In the genomic region with DNA sequence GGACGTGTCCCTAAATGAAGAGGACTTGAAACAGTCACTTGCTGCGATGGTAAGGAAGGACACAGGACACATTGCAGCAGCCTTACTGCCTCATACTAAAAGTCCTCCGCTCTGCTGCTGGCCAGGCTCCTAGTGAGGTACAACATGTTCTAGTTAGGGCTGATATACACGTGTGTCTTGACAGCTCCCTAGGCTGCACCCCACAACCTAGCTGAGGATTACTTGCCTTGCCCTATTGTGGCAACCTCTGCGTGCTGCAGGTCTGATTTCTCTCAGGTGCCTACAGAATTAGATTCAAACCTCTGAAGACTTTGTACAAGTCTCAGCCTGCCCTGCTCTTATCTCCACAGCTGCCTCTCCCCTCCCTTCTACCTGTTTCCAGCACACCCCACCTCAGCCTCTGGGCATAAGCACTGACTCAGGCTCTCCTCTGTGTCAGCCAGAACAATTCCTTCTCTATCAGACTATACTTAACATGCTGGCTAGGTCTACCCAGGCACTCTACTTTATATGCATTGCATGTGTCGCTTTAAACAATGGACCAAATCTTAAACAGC, we compare ENCODE assay signal across 23 mouse cellular contexts.
DNase-seq lines count a peak whose midpoint lies in the region; ATAC-seq and TF ChIP-seq lines count a peak whose summit lies in the region.
"Had no signal": no experiment of that assay in that cellular context is flagged by ENCODE, and none has a peak within 500 bp of the region (broad histone marks: within the 10 kb centered on the region; RNA-seq: fewer than 3 reads in every experiment).

No protein-coding gene starts in this region.

- no peaks in the 10 kb centered on the region; the same call in 1 of the 2 replicates for H3K36me3 ChIP-seq in hindbrain, embryonic 13.5 days
- H3K36me3 ChIP-seq in hindbrain, embryonic 12.5 days: no peaks in the 10 kb centered on the region
- no peaks in the 10 kb centered on the region for H3K36me3 ChIP-seq in ES-E14 (ENCODE audit: control insufficient read depth, insufficient read depth, low read length, poor library complexity, severe bottlenecking)
- H3K36me3 ChIP-seq in stomach, embryonic 14.5 days (ENCODE audit: control insufficient read depth, insufficient read depth, low read length): peaks cover 6% of the 10 kb centered on the region; the same call in 1 of the 2 replicates
- H3K36me3 ChIP-seq: heart, embryonic 15.5 days; liver, embryonic 12.5 days had no signal

- ATAC-seq in hindbrain, embryonic 13.5 days (ENCODE audit: low FRiP score): peak; percentile 33; the same call in 1 of the 2 replicates
- no peak for ATAC-seq in hindbrain, embryonic 12.5 days (ENCODE audit: low FRiP score)
- ATAC-seq in stomach, embryonic 14.5 days (ENCODE audit: insufficient number of reproducible peaks, insufficient read depth, low FRiP score, low read depth): peak; percentile 79; the same call in 1 of the 2 replicates
- ATAC-seq: forebrain, embryonic 14.5 days; liver, embryonic 12.5 days; midbrain, embryonic 16.5 days had no signal

- H3K27ac ChIP-seq in hindbrain, embryonic 13.5 days: no peak overlapping the region
- H3K27ac ChIP-seq in hindbrain, embryonic 12.5 days: no peak overlapping the region
- H3K27ac ChIP-seq in ES-E14 (ENCODE audit: insufficient read depth, low read depth, low read length, poor library complexity, severe bottlenecking): no peak overlapping the region
- no peak overlapping the region for H3K27ac ChIP-seq in stomach, embryonic 14.5 days (ENCODE audit: low read length)
- H3K27ac ChIP-seq: heart, adult 2 months; heart, embryonic 15.5 days; hindbrain, embryonic 10.5 days; liver, embryonic 12.5 days had no signal

- H3K4me1 ChIP-seq in hindbrain, embryonic 13.5 days (replicated peaks): peaks cover 10% of the 10 kb centered on the region
- peaks cover 6% of the 10 kb centered on the region for H3K4me1 ChIP-seq in hindbrain, embryonic 12.5 days
- H3K4me1 ChIP-seq in ES-E14 (ENCODE audit: control insufficient read depth in 2 of 2, insufficient read depth in 2 of 2, low read length in 2 of 2, poor library complexity in 1 of 2): 0 out of 4 replicates have a peak, but pooled peaks cover 0 to 2% of the 10 kb centered on the region in 2 experiments
- no peaks in the 10 kb centered on the region for H3K4me1 ChIP-seq in stomach, embryonic 14.5 days (ENCODE audit: control insufficient read depth, insufficient read depth, low read length)
- H3K4me1 ChIP-seq: liver, embryonic 12.5 days had no signal

- WGBS in hindbrain, embryonic 13.5 days: 88% methylated on average over 6 of the region's 6 CpGs
- 86% methylated on average over 6 of the region's 6 CpGs for WGBS in hindbrain, embryonic 12.5 days
- 80% methylated on average over 6 of the region's 6 CpGs for WGBS in stomach, embryonic 14.5 days

- no peak overlapping the region for H3K9ac ChIP-seq in hindbrain, embryonic 13.5 days
- no peak overlapping the region for H3K9ac ChIP-seq in hindbrain, embryonic 12.5 days
- no peak overlapping the region for H3K9ac ChIP-seq in ES-E14 (ENCODE audit: insufficient read depth, low read depth, low read length, poor library complexity, severe bottlenecking)
- no peak overlapping the region for H3K9ac ChIP-seq in stomach, embryonic 14.5 days (replicated peaks; ENCODE audit: low read depth, low read length)
- H3K9ac ChIP-seq: heart, embryonic 15.5 days; liver, embryonic 12.5 days had no signal

- no peaks in the 10 kb centered on the region for H3K27me3 ChIP-seq in hindbrain, embryonic 13.5 days
- H3K27me3 ChIP-seq in hindbrain, embryonic 12.5 days: no peaks in the 10 kb centered on the region
- H3K27me3 ChIP-seq in stomach, embryonic 14.5 days (ENCODE audit: control insufficient read depth, insufficient read depth, low read length): no peaks in the 10 kb centered on the region
- H3K27me3 ChIP-seq: heart, embryonic 15.5 days; liver, embryonic 12.5 days; megakaryocyte, embryonic 14.5 days had no signal

- no peaks in the 10 kb centered on the region for H3K9me3 ChIP-seq in hindbrain, embryonic 13.5 days
- no peaks in the 10 kb centered on the region for H3K9me3 ChIP-seq in hindbrain, embryonic 12.5 days (replicated peaks)
- H3K9me3 ChIP-seq in ES-E14 (ENCODE audit: control insufficient read depth, insufficient read depth, low read depth, low read length): no peaks in the 10 kb centered on the region
- no peaks in the 10 kb centered on the region for H3K9me3 ChIP-seq in stomach, embryonic 14.5 days (ENCODE audit: control insufficient read depth, low read depth, low read length)
- H3K9me3 ChIP-seq: heart, embryonic 15.5 days; hindbrain, embryonic 10.5 days; liver, embryonic 12.5 days; megakaryocyte, embryonic 14.5 days had no signal

- H3K4me2 ChIP-seq in hindbrain, embryonic 13.5 days: no peak overlapping the region
- H3K4me2 ChIP-seq in hindbrain, embryonic 12.5 days (replicated peaks): no peak overlapping the region
- no peak overlapping the region for H3K4me2 ChIP-seq in stomach, embryonic 14.5 days (replicated peaks; ENCODE audit: low read depth, low read length)
- H3K4me2 ChIP-seq: heart, embryonic 15.5 days; liver, embryonic 12.5 days had no signal

- no peak overlapping the region for H3K4me3 ChIP-seq in hindbrain, embryonic 13.5 days
- no peak overlapping the region for H3K4me3 ChIP-seq in hindbrain, embryonic 12.5 days
- H3K4me3 ChIP-seq in ES-E14 (ENCODE audit: insufficient read depth in 1 of 2, low read depth in 1 of 2, low read length in 2 of 2, poor library complexity in 1 of 2, severe bottlenecking in 1 of 2): no peak overlapping the region
- no peak overlapping the region for H3K4me3 ChIP-seq in stomach, embryonic 14.5 days (ENCODE audit: low read depth, low read length)
- H3K4me3 ChIP-seq: erythroblast, embryonic 14.5 days; heart, adult 2 months; heart, embryonic 15.5 days; hindbrain, embryonic 10.5 days; liver, embryonic 12.5 days; megakaryocyte, embryonic 14.5 days had no signal

- DNase-seq in ES-E14 (ENCODE audit: low read depth, low spot score): peak; percentile 17
- DNase-seq in fat pad, adult 2 months (ENCODE audit: extremely low read depth, low read depth, low spot score): peak; percentile 26
- no peak for DNase-seq in cerebellum, adult 11-12 months
- DNase-seq in cerebellum, adult 9-10 months: no peak
- DNase-seq in retina, postnatal 1 day: no peak
- DNase-seq: adrenal gland, adult 2 months; cerebellum, postnatal 14 days; embryo, embryonic 11 days; gastrocnemius, postnatal 10 days; heart, adult 2 months; kidney, adult 9 months; kidney, postnatal 25 days; lung, adult 2 months had no signal

- in situ Hi-C loops in ES-E14 (cut with MboI; ENCODE audit: low sequenced_read_pairs in 2 of 2, unreplicated experiment in 2 of 2): no loop called here

TF ChIP-seq in ES-E14, 5 proteins besides CTCF, POLR2A, EP300 and RAD21:
- TF ChIP-seq CHD2 (IDR thresholded peaks at IDR 0.05; ENCODE audit: low read depth, low read length) (no peak), ZC3H11A (IDR thresholded peaks at IDR 0.05; ENCODE audit: borderline replicate concordance, low read depth, low read length) (no peak), ZNF384 (IDR thresholded peaks at IDR 0.05; ENCODE audit: low read depth, low read length) (no peak), HCFC1 (IDR thresholded peaks at IDR 0.05; ENCODE audit: borderline replicate concordance, insufficient read depth, low read length) (no peak), MAFK (IDR thresholded peaks at IDR 0.05; ENCODE audit: insufficient read depth, low read depth, low read length) (no peak)

Comparison
In these comparisons a context has a peak if more than half of its experiments do, and no peak if none do; other contexts are left out.
1. DNase-seq: peak in ES-E14 (single experiment) and fat pad, adult 2 months (single experiment); none in cerebellum, adult 11-12 months (single experiment), cerebellum, adult 9-10 months (single experiment) and retina, postnatal 1 day (single experiment).